Mouse (Mus musculus): ENCODE data around the gene Boc. TPM values are rescaled to one million over a fixed set of nuclear protein-coding genes. Genes with fewer than 3 reads are reported as not detected.

The Boc gene
- total RNA-seq, 1 experiment = 5.4 TPM

- no peak for DNase-seq (ENCODE audit: low read depth, low spot score)
- H3K4me3 ChIP-seq (ENCODE audit: insufficient read depth in 1 of 2, low read depth in 1 of 2, low read length in 2 of 2, poor library complexity in 1 of 2, severe bottlenecking in 1 of 2) = no peak overlapping the region
- no peak overlapping the region for H3K9ac ChIP-seq (ENCODE audit: insufficient read depth, low read depth, low read length, poor library complexity, severe bottlenecking)
- in situ Hi-C loops (cut with MboI; ENCODE audit: low sequenced_read_pairs in 2 of 2, unreplicated experiment in 2 of 2) = no loop called here
- H3K4me1 ChIP-seq (ENCODE audit: control insufficient read depth in 2 of 2, insufficient read depth in 2 of 2, low read length in 2 of 2, poor library complexity in 1 of 2) = no peaks in the 10 kb centered on the region
- no peaks in the 10 kb centered on the region for H3K9me3 ChIP-seq (ENCODE audit: control insufficient read depth, insufficient read depth, low read depth, low read length)
- H3K27ac ChIP-seq (ENCODE audit: insufficient read depth, low read depth, low read length, poor library complexity, severe bottlenecking) = no peak overlapping the region
- no peaks in the 10 kb centered on the region for H3K36me3 ChIP-seq (ENCODE audit: control insufficient read depth, insufficient read depth, low read length, poor library complexity, severe bottlenecking)
- TF ChIP-seq CHD2 (IDR thresholded peaks at IDR 0.05; ENCODE audit: low read depth, low read length) (no peak), ZC3H11A (IDR thresholded peaks at IDR 0.05; ENCODE audit: borderline replicate concordance, low read depth, low read length) (no peak), HCFC1 (IDR thresholded peaks at IDR 0.05; ENCODE audit: borderline replicate concordance, insufficient read depth, low read length) (no peak), ZNF384 (IDR thresholded peaks at IDR 0.05; ENCODE audit: low read depth, low read length) (no peak), MAFK (IDR thresholded peaks at IDR 0.05; ENCODE audit: insufficient read depth, low read depth, low read length) (no peak)
Observed at GRCm38 (mm10) chr16:44507027-44507929, 51.4 kb downstream of the Boc start.

GRCm38 (mm10) chr16:44505243-44505642, 53.5 kb downstream of the Boc start:
- no peaks in the 10 kb centered on the region for H3K36me3 ChIP-seq (ENCODE audit: control insufficient read depth, insufficient read depth, low read length, poor library complexity, severe bottlenecking)
- DNase-seq (ENCODE audit: low read depth, low spot score) = no peak
- in situ Hi-C loops (cut with MboI; ENCODE audit: low sequenced_read_pairs in 2 of 2, unreplicated experiment in 2 of 2) = no loop called here
- H3K4me3 ChIP-seq (ENCODE audit: insufficient read depth in 1 of 2, low read depth in 1 of 2, low read length in 2 of 2, poor library complexity in 1 of 2, severe bottlenecking in 1 of 2) = no peak overlapping the region
- no peak for TF ChIP-seq ZNF384 (IDR thresholded peaks at IDR 0.05; ENCODE audit: low read depth, low read length)
- no peak for TF ChIP-seq ZC3H11A (IDR thresholded peaks at IDR 0.05; ENCODE audit: borderline replicate concordance, low read depth, low read length)
- no peak for TF ChIP-seq HCFC1 (IDR thresholded peaks at IDR 0.05; ENCODE audit: borderline replicate concordance, insufficient read depth, low read length)
- TF ChIP-seq CHD2 (IDR thresholded peaks at IDR 0.05; ENCODE audit: low read depth, low read length) = no peak
- TF ChIP-seq MAFK (IDR thresholded peaks at IDR 0.05; ENCODE audit: insufficient read depth, low read depth, low read length) = no peak
- no peaks in the 10 kb centered on the region for H3K9me3 ChIP-seq (ENCODE audit: control insufficient read depth, insufficient read depth, low read depth, low read length)
- H3K4me1 ChIP-seq (ENCODE audit: control insufficient read depth in 2 of 2, insufficient read depth in 2 of 2, low read length in 2 of 2, poor library complexity in 1 of 2) = no peaks in the 10 kb centered on the region
- H3K9ac ChIP-seq (ENCODE audit: insufficient read depth, low read depth, low read length, poor library complexity, severe bottlenecking) = no peak overlapping the region
- no peak overlapping the region for H3K27ac ChIP-seq (ENCODE audit: insufficient read depth, low read depth, low read length, poor library complexity, severe bottlenecking)

- no peaks in the 10 kb centered on the region for H3K36me3 ChIP-seq (ENCODE audit: control insufficient read depth, insufficient read depth, low read length, poor library complexity, severe bottlenecking)
- H3K9ac ChIP-seq (ENCODE audit: insufficient read depth, low read depth, low read length, poor library complexity, severe bottlenecking) = no peak overlapping the region
- no peaks in the 10 kb centered on the region for H3K9me3 ChIP-seq (ENCODE audit: control insufficient read depth, insufficient read depth, low read depth, low read length)
- H3K4me1 ChIP-seq (ENCODE audit: control insufficient read depth in 2 of 2, insufficient read depth in 2 of 2, low read length in 2 of 2, poor library complexity in 1 of 2) = no peaks in the 10 kb centered on the region
- in situ Hi-C loops (cut with MboI; ENCODE audit: low sequenced_read_pairs in 2 of 2, unreplicated experiment in 2 of 2) = no loop called here
- no peak overlapping the region for H3K4me3 ChIP-seq (ENCODE audit: insufficient read depth in 1 of 2, low read depth in 1 of 2, low read length in 2 of 2, poor library complexity in 1 of 2, severe bottlenecking in 1 of 2)
- TF ChIP-seq ZNF384 (IDR thresholded peaks at IDR 0.05; ENCODE audit: low read depth, low read length) = no peak
- no peak for DNase-seq (ENCODE audit: low read depth, low spot score)
- H3K27ac ChIP-seq (ENCODE audit: insufficient read depth, low read depth, low read length, poor library complexity, severe bottlenecking) = no peak overlapping the region
Observed at GRCm38 (mm10) chr16:44502895-44503575, 55.7 kb downstream of the Boc start.

GRCm38 (mm10) chr16:44502325-44502724, 56.4 kb downstream of the Boc start:
- DNase-seq (ENCODE audit: low read depth, low spot score) = no peak
- Histone ChIP-seq H3K36me3 (ENCODE audit: control insufficient read depth, insufficient read depth, low read length, poor library complexity, severe bottlenecking) (no peaks in the 10 kb centered on the region), H3K4me1 (ENCODE audit: control insufficient read depth in 2 of 2, insufficient read depth in 2 of 2, low read length in 2 of 2, poor library complexity in 1 of 2) (no peaks in the 10 kb centered on the region), H3K4me3 (ENCODE audit: insufficient read depth in 1 of 2, low read depth in 1 of 2, low read length in 2 of 2, poor library complexity in 1 of 2, severe bottlenecking in 1 of 2) (no peak overlapping the region), H3K9ac (ENCODE audit: insufficient read depth, low read depth, low read length, poor library complexity, severe bottlenecking) (no peak overlapping the region), H3K27ac (ENCODE audit: insufficient read depth, low read depth, low read length, poor library complexity, severe bottlenecking) (no peak overlapping the region), H3K9me3 (ENCODE audit: control insufficient read depth, insufficient read depth, low read depth, low read length) (no peaks in the 10 kb centered on the region)
- in situ Hi-C loops (cut with MboI; ENCODE audit: low sequenced_read_pairs in 2 of 2, unreplicated experiment in 2 of 2) = no loop called here
- TF ChIP-seq ZNF384 (IDR thresholded peaks at IDR 0.05; ENCODE audit: low read depth, low read length) (no peak), ZC3H11A (IDR thresholded peaks at IDR 0.05; ENCODE audit: borderline replicate concordance, low read depth, low read length) (no peak), CHD2 (IDR thresholded peaks at IDR 0.05; ENCODE audit: low read depth, low read length) (no peak), MAFK (IDR thresholded peaks at IDR 0.05; ENCODE audit: insufficient read depth, low read depth, low read length) (no peak), HCFC1 (IDR thresholded peaks at IDR 0.05; ENCODE audit: borderline replicate concordance, insufficient read depth, low read length) (no peak)
